Mouse (Mus musculus) 416B (cell line): ENCODE measurements around the gene Tlk1.

Experiments used
- DNase-seq: peaks from one replicate; pipeline ENCODE4 v3.0.0; 2011; ENCODE audit warnings: low read depth

Gene Tlk1

GRCm38 (mm10) chr2:70825371-70826051 lies at the start of gene Tlk1:
Tlk1 (minus strand) TSS chr2:70825728.
- peak; percentile 78 for DNase-seq

- peak; percentile 84 for DNase-seq
These were observed 49.6 kb upstream of the Tlk1 start for GRCm38 (mm10) chr2:70875129-70875528.

GRCm38 (mm10) chr2:70873168-70873567 lies 47.6 kb upstream of the Tlk1 start:
- no peak for DNase-seq

GRCm38 (mm10) chr2:70871466-70872022 lies 46.0 kb upstream of the Tlk1 start:
- DNase-seq, result no peak

- DNase-seq, result peak; percentile 7
These were observed 45.3 kb upstream of the Tlk1 start for GRCm38 (mm10) chr2:70870819-70871218.

- peak; percentile 11 for DNase-seq
These were observed 43.6 kb upstream of the Tlk1 start for GRCm38 (mm10) chr2:70869116-70869515.

GRCm38 (mm10) chr2:70867231-70867630 lies 41.7 kb upstream of the Tlk1 start:
- DNase-seq, result no peak

GRCm38 (mm10) chr2:70862881-70863280 lies 37.4 kb upstream of the Tlk1 start:
- DNase-seq, result no peak

GRCm38 (mm10) chr2:70859740-70860139 lies 34.2 kb upstream of the Tlk1 start:
- DNase-seq, result no peak

GRCm38 (mm10) chr2:70856971-70857370 lies 31.4 kb upstream of the Tlk1 start:
- no peak for DNase-seq

GRCm38 (mm10) chr2:70854231-70854888 lies 28.8 kb upstream of the Tlk1 start:
- DNase-seq, result no peak

- no peak for DNase-seq
These were observed 27.8 kb upstream of the Tlk1 start for GRCm38 (mm10) chr2:70853329-70853728.

- no peak for DNase-seq
These were observed 27.3 kb upstream of the Tlk1 start for GRCm38 (mm10) chr2:70852796-70853221.

- DNase-seq, result peak; percentile 31
These were observed 26.8 kb upstream of the Tlk1 start for GRCm38 (mm10) chr2:70852186-70852795.

GRCm38 (mm10) chr2:70845871-70846270 lies 20.3 kb upstream of the Tlk1 start:
- no peak for DNase-seq

- no peak for DNase-seq
These were observed 19.3 kb upstream of the Tlk1 start for GRCm38 (mm10) chr2:70844694-70845395.

GRCm38 (mm10) chr2:70842049-70842618 lies 16.6 kb upstream of the Tlk1 start:
- no peak for DNase-seq

- no peak for DNase-seq
These were observed 13.1 kb upstream of the Tlk1 start for GRCm38 (mm10) chr2:70838536-70839216.

- DNase-seq, result no peak
These were observed 10.8 kb upstream of the Tlk1 start for GRCm38 (mm10) chr2:70836306-70836651.

GRCm38 (mm10) chr2:70835641-70836305 lies 10.2 kb upstream of the Tlk1 start:
- no peak for DNase-seq

GRCm38 (mm10) chr2:70835209-70835608 lies 9.7 kb upstream of the Tlk1 start:
- DNase-seq, result no peak
